Mouse (Mus musculus): ENCODE measurements around the gene Pim3. TPM values are rescaled to one million over a fixed set of nuclear protein-coding genes. Genes with fewer than 3 reads are reported as not detected.

Pim3 gene
- polyA plus RNA-seq, 1 experiment from 2014 or later = 77.4 TPM

- H3K27me3 ChIP-seq (replicated peaks; ENCODE audit: control insufficient read depth, insufficient read depth, low read length) = no peaks in the 10 kb centered on the region
- WGBS = 52% methylated on average over 4 of the region's 4 CpGs
- ATAC-seq = no peak
- H3K36me3 ChIP-seq (ENCODE audit: control insufficient read depth, insufficient read depth, low read length) = no peaks in the 10 kb centered on the region
- no peak overlapping the region for H3K4me3 ChIP-seq (ENCODE audit: low read length)
- H3K27ac ChIP-seq (ENCODE audit: low read depth, low read length) = no peak overlapping the region
- H3K9me3 ChIP-seq (ENCODE audit: control insufficient read depth, low read length) = no peaks in the 10 kb centered on the region
- H3K4me2 ChIP-seq (ENCODE audit: low read length) = no peak overlapping the region
- no peak overlapping the region for H3K9ac ChIP-seq (ENCODE audit: low read depth, low read length)
- H3K4me1 ChIP-seq (ENCODE audit: control insufficient read depth, insufficient read depth, low read depth, low read length) = no peaks in the 10 kb centered on the region
Observed at GRCm38 (mm10) chr15:88882851-88883250, 20.9 kb downstream of the Pim3 start.

DNA sequence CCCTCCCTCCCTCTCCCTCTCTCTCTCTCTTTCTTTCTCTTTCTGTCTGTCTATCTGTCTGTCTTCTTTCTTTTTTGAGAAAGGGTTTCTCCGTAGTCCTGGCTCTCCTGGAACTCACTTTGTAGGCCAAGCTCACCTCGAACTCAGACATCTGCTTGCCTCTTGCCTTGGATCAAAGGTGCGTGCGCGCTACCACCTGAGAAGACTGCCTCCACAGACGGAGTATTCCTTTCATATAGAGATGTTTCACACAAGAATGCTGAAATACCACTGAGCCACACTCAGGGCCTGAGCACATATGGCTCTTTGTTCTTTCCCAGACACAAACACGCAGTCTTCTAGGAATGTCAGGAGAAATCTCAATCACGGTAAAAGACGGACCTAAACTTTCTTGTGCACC is 21.4 kb downstream of the Pim3 start:
- WGBS = 89% methylated on average over 9 of the region's 9 CpGs
- H3K9me3 ChIP-seq (ENCODE audit: control insufficient read depth, low read length) = no peaks in the 10 kb centered on the region
- no peaks in the 10 kb centered on the region for H3K36me3 ChIP-seq (ENCODE audit: control insufficient read depth, insufficient read depth, low read length)
- no peaks in the 10 kb centered on the region for H3K4me1 ChIP-seq (ENCODE audit: control insufficient read depth, insufficient read depth, low read depth, low read length)
- H3K4me3 ChIP-seq (ENCODE audit: low read length) = no peak overlapping the region
- ATAC-seq = no peak
- H3K4me2 ChIP-seq (ENCODE audit: low read length) = no peak overlapping the region
- H3K27ac ChIP-seq (ENCODE audit: low read depth, low read length) = no peak overlapping the region
- H3K27me3 ChIP-seq (replicated peaks; ENCODE audit: control insufficient read depth, insufficient read depth, low read length) = no peaks in the 10 kb centered on the region
- no peak overlapping the region for H3K9ac ChIP-seq (ENCODE audit: low read depth, low read length)

- Histone ChIP-seq H3K36me3 (ENCODE audit: control insufficient read depth, insufficient read depth, low read length) (no peaks in the 10 kb centered on the region), H3K4me3 (ENCODE audit: low read length) (no peak overlapping the region), H3K9ac (ENCODE audit: low read depth, low read length) (no peak overlapping the region), H3K27me3 (replicated peaks; ENCODE audit: control insufficient read depth, insufficient read depth, low read length) (no peaks in the 10 kb centered on the region), H3K4me2 (ENCODE audit: low read length) (no peak overlapping the region), H3K27ac (ENCODE audit: low read depth, low read length) (no peak overlapping the region), H3K4me1 (ENCODE audit: control insufficient read depth, insufficient read depth, low read depth, low read length) (no peaks in the 10 kb centered on the region), H3K9me3 (ENCODE audit: control insufficient read depth, low read length) (no peaks in the 10 kb centered on the region)
- WGBS = 88% methylated on average over 6 of the region's 6 CpGs
- ATAC-seq = no peak
Observed at GRCm38 (mm10) chr15:88885376-88885775, 23.4 kb downstream of the Pim3 start.

DNA sequence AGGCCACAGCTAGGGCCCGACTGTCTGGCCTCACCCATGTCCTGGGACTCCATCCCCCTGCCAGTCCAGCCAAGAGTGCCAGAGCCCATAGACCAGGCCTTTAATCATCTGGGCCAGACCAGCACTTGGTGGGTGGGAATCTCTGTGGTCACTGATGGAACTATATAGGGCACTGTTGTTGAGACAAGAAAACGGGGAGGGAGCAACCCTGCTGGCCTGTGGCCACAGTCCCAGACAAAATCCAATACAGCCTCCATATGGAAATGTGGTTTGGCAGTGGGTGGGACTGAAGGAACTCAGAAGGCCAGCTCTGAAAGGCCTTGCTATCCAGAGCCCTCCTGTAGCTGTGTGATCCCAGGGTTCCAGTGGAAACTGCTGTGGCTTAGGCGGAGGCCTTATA is 27.0 kb downstream of the Pim3 start:
- Histone ChIP-seq H3K4me1 (ENCODE audit: control insufficient read depth, insufficient read depth, low read depth, low read length) (peaks cover 5% of the 10 kb centered on the region), H3K9ac (ENCODE audit: low read depth, low read length) (no peak overlapping the region), H3K27ac (ENCODE audit: low read depth, low read length) (no peak overlapping the region), H3K36me3 (ENCODE audit: control insufficient read depth, insufficient read depth, low read length) (no peaks in the 10 kb centered on the region), H3K9me3 (ENCODE audit: control insufficient read depth, low read length) (no peaks in the 10 kb centered on the region), H3K4me3 (ENCODE audit: low read length) (no peak overlapping the region), H3K4me2 (ENCODE audit: low read length) (no peak overlapping the region), H3K27me3 (replicated peaks; ENCODE audit: control insufficient read depth, insufficient read depth, low read length) (no peaks in the 10 kb centered on the region; the same call in 1 of the 2 replicates)
- WGBS = 75% methylated on average over 3 of the region's 3 CpGs
- ATAC-seq = no peak

GRCm38 (mm10) chr15:88889994-88890393 is 28.0 kb downstream of the Pim3 start:
- ATAC-seq = no peak
- no peaks in the 10 kb centered on the region for H3K9me3 ChIP-seq (ENCODE audit: control insufficient read depth, low read length)
- H3K9ac ChIP-seq (ENCODE audit: low read depth, low read length) = peak overlapping the region; percentile 79; the same call in 1 of the 2 replicates
- no peaks in the 10 kb centered on the region for H3K36me3 ChIP-seq (ENCODE audit: control insufficient read depth, insufficient read depth, low read length)
- no peak overlapping the region for H3K27ac ChIP-seq (ENCODE audit: low read depth, low read length)
- peak overlapping the region; percentile 94 for H3K4me2 ChIP-seq (ENCODE audit: low read length)
- H3K27me3 ChIP-seq (replicated peaks; ENCODE audit: control insufficient read depth, insufficient read depth, low read length) = no peaks in the 10 kb centered on the region; the same call in 1 of the 2 replicates
- 72% methylated on average over 3 of the region's 3 CpGs for WGBS
- peak overlapping the region; percentile 57 for H3K4me3 ChIP-seq (ENCODE audit: low read length)
- H3K4me1 ChIP-seq (ENCODE audit: control insufficient read depth, insufficient read depth, low read depth, low read length) = peaks cover 5% of the 10 kb centered on the region

- H3K4me2 ChIP-seq (ENCODE audit: low read length) = peak overlapping the region; percentile 94
- peak overlapping the region; percentile 79 for H3K9ac ChIP-seq (ENCODE audit: low read depth, low read length)
- H3K27me3 ChIP-seq (replicated peaks; ENCODE audit: control insufficient read depth, insufficient read depth, low read length) = no peaks in the 10 kb centered on the region; the same call in 1 of the 2 replicates
- 0 out of 2 replicates have a peak overlapping the region, but pooled peaks have one; percentile 56 for H3K27ac ChIP-seq (ENCODE audit: low read depth, low read length)
- ATAC-seq = peak; percentile 95
- 2% methylated on average over 33 of the region's 41 CpGs for WGBS
- no peaks in the 10 kb centered on the region for H3K36me3 ChIP-seq (ENCODE audit: control insufficient read depth, insufficient read depth, low read length)
- H3K4me1 ChIP-seq (ENCODE audit: control insufficient read depth, insufficient read depth, low read depth, low read length) = peaks cover 5% of the 10 kb centered on the region
- H3K4me3 ChIP-seq (ENCODE audit: low read length) = peak overlapping the region; percentile 57
- no peaks in the 10 kb centered on the region for H3K9me3 ChIP-seq (ENCODE audit: control insufficient read depth, low read length)
Observed at GRCm38 (mm10) chr15:88890751-88891675, 29.0 kb downstream of the Pim3 start.

DNA sequence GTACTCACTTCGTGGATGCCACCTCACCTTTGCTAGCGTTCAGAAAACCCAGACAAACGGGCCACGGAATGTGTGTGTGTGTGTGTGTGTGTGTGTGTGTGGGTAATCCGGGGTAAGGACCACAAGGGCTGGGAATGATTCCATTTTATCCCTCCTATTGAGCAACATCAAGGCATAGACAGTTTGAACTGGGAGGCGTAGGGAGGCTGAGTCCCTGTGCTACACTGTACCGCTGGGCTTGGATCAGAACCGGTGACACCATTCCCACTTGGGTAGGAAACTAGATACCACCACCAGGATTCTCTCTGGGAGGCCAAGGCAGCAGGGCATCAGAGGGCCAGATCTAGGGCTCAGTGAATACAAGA is 29.7 kb downstream of the Pim3 start:
- H3K27ac ChIP-seq (ENCODE audit: low read depth, low read length) = no peak overlapping the region
- ATAC-seq = no peak; the same call in 1 of the 2 replicates
- H3K9me3 ChIP-seq (ENCODE audit: control insufficient read depth, low read length) = no peaks in the 10 kb centered on the region
- no peak overlapping the region for H3K9ac ChIP-seq (ENCODE audit: low read depth, low read length)
- no peaks in the 10 kb centered on the region; the same call in 1 of the 2 replicates for H3K27me3 ChIP-seq (replicated peaks; ENCODE audit: control insufficient read depth, insufficient read depth, low read length)
- 71% methylated on average over 8 of the region's 8 CpGs for WGBS
- no peak overlapping the region for H3K4me3 ChIP-seq (ENCODE audit: low read length)
- peak overlapping the region; percentile 94 for H3K4me2 ChIP-seq (ENCODE audit: low read length)
- peaks cover 5% of the 10 kb centered on the region for H3K4me1 ChIP-seq (ENCODE audit: control insufficient read depth, insufficient read depth, low read depth, low read length)
- no peaks in the 10 kb centered on the region for H3K36me3 ChIP-seq (ENCODE audit: control insufficient read depth, insufficient read depth, low read length)

GRCm38 (mm10) chr15:88892252-88892651 is 30.3 kb downstream of the Pim3 start:
- Histone ChIP-seq H3K4me1 (ENCODE audit: control insufficient read depth, insufficient read depth, low read depth, low read length) (peaks cover 5% of the 10 kb centered on the region), H3K36me3 (ENCODE audit: control insufficient read depth, insufficient read depth, low read length) (no peaks in the 10 kb centered on the region), H3K4me2 (ENCODE audit: low read length) (no peak overlapping the region), H3K4me3 (ENCODE audit: low read length) (no peak overlapping the region), H3K9me3 (ENCODE audit: control insufficient read depth, low read length) (no peaks in the 10 kb centered on the region), H3K27me3 (replicated peaks; ENCODE audit: control insufficient read depth, insufficient read depth, low read length) (no peaks in the 10 kb centered on the region; the same call in 1 of the 2 replicates), H3K27ac (ENCODE audit: low read depth, low read length) (no peak overlapping the region), H3K9ac (ENCODE audit: low read depth, low read length) (no peak overlapping the region)
- ATAC-seq = no peak
- 96% methylated on average over 1 of the region's 1 CpGs for WGBS

DNA sequence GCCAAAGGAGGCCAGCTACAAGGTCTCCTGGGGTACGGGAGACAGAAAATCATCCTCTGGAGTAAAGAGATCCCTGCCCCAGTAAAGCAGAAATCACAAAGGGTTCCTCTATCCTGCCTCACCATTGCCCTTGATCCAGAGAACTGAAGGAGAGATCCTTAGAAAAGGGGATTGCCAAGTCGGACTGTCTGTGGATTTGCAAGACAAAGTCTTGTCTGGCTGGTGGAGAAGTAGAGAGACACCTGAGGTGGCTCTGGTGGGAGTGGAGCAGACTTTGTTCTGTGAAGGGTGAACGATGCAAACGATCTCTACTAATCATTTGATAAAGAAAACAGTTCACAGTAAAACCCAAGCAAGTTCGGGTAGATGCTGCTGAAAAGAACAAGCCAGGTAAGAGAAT is 30.9 kb downstream of the Pim3 start:
- H3K27ac ChIP-seq (ENCODE audit: low read depth, low read length) = no peak overlapping the region
- H3K36me3 ChIP-seq (ENCODE audit: control insufficient read depth, insufficient read depth, low read length) = no peaks in the 10 kb centered on the region
- H3K9me3 ChIP-seq (ENCODE audit: control insufficient read depth, low read length) = no peaks in the 10 kb centered on the region
- no peak overlapping the region for H3K4me3 ChIP-seq (ENCODE audit: low read length)
- ATAC-seq = no peak
- H3K9ac ChIP-seq (ENCODE audit: low read depth, low read length) = no peak overlapping the region
- H3K4me2 ChIP-seq (ENCODE audit: low read length) = no peak overlapping the region
- WGBS = 80% methylated on average over 5 of the region's 5 CpGs
- H3K27me3 ChIP-seq (replicated peaks; ENCODE audit: control insufficient read depth, insufficient read depth, low read length) = no peaks in the 10 kb centered on the region; the same call in 1 of the 2 replicates
- peaks cover 5% of the 10 kb centered on the region for H3K4me1 ChIP-seq (ENCODE audit: control insufficient read depth, insufficient read depth, low read depth, low read length)
